Mouse (Mus musculus) natural killer cell, adult 2 months (primary cell): ENCODE data around the gene Ikzf1.
A peak's percentile ranks its signal among the peaks of the same experiment; 100 is the strongest.

Experiments used
- DNase-seq, 2 experiments: peaks; one replicate each; pipeline ENCODE4 v3.0.0; 2022; ENCODE audit warnings: low spot score in 2 of 2

Gene Ikzf1

DNA sequence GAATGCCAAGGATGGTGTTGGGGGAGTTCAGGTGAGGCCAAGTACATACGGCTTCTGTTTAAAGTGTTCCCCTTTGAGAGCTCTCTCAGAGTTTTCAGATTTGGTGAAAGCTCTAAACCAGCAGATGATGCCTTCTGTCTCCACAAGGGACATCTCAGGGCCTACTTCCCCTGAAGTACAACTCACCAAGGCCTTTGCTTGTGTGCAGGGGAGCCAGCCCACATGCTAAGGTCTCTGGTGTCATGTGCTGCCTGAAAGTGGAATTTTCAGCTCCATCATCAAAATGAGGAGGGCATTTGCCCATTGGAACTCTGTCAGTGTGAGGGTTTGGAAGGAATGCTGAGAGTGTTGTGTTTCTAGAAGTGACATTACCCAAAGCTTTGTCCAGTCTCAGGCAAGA, 80.6 kb downstream of the Ikzf1 start:
- DNase-seq: no peak

DNA sequence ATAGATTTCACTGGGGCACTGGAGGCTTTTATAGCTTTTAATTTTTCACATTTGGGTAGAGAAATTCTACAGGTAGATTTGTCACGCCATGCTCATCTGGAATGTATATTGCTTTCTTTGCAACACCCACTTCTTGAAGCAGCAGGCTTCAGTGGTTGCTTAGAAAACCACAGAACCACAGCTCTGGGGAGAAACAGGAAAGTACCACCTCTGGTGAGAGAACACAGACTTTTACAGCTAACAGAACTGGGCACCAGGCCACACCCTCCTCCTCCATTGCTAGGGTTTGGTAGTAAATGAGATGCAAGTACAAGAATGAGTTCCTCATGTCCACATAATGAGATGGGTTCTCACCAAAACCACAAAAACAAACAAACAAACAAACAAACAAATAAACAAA, 81.3 kb downstream of the Ikzf1 start:
- DNase-seq: peak; percentile 85

DNA sequence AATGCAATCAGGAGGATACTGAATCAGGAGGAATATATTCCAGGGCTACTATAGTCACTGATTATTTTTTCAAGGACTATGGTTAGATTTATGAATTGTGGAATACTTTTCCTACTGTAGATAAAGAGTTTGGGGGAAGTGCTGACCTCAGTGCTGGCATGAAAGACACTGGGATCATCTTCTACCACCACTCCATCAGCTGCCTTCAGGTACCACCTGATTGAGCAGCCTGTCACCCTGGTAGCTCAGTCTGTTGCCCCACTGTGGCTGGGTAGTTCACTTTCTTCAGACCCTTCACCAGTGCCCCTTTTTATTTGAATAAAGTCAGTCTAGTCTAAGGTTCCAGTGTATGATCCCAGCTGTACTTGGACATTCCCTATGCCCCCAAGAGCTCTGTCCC, 81.9 kb downstream of the Ikzf1 start:
- no peak for DNase-seq

DNA sequence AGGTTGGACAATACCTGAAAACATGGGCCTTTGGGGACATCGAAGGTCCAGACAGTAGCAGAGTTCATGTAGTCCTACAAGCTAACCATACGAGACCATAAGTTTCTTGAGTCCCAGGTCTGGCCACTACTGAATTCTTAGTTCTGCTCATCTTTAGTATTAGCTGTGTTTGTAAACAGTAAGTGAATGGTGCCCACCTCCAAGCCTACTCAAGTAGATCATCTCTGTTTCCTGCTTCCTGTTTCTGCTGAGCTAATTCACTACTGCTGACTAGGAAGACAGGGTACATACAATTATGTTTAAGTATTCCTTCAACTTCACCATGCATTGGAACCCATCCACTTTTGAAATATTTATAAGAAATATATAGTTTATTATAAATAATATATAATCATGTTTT, 83.3 kb downstream of the Ikzf1 start:
- no peak for DNase-seq

DNA sequence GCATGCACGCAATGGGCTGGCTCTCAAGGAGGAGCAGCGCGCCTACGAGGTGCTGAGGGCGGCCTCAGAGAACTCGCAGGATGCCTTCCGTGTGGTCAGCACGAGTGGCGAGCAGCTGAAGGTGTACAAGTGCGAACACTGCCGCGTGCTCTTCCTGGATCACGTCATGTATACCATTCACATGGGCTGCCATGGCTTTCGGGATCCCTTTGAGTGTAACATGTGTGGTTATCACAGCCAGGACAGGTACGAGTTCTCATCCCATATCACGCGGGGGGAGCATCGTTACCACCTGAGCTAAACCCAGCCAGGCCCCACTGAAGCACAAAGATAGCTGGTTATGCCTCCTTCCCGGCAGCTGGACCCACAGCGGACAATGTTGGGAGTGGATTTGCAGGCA, 84.5 kb downstream of the Ikzf1 start:
- DNase-seq: no peak

DNA sequence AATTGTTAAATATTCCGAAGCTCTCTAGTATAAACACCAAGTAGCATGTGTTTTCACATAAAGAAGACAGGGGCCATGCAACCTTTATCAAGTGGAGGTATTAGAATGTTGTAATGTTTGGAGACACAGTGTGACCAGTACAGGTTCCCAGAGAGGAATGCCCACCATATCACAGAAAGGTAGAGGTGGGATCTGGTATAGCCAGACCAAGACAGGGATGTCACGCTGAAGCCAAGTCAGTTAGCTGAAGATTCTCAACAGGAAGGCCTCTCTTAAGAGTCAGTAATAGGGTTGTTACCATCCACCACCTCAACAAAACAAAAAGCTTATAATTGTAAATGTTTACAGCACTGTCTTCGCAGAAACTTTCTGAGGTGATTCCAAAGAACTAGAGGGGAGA, 85.9 kb downstream of the Ikzf1 start:
- DNase-seq: no peak

DNA sequence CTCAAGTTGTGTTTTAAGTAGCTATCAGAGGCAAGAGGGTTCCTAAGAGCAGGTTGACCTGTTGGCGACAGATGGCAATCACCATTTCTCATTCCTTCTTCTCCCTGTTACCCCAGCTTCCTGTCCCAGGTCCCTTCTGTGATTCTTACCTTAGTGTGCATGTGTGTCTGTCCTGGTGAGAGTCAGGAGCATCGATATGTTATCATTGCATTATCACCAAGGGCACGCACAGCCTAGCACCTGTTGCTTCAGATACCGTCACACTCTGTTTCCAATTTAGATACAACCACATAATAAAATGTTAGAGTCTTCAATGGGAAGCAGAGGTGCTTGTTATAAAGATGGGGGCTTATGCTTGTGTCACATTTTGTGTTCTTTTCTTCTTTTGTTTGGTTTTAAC, 87.4 kb downstream of the Ikzf1 start:
- no peak for DNase-seq

DNA sequence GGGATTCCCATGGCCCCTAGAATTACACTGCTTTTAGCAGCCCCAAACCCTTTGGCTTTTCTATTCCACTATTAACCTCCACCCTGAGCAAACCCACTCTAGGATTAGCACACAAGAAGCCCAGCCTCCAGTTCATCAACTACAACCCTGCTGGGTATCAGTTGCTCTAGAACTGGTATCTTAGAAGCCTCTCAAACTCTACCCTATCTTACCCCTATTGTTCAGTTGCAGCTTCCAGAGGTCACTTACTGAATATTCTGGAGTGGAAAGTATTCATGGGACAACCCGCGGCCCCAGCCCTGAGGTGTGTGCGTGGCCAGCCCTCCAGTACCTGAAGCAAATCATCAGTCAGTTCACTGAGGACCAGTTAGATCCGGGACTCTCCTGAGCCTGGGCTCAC, 89.6 kb downstream of the Ikzf1 start:
- no peak for DNase-seq

DNA sequence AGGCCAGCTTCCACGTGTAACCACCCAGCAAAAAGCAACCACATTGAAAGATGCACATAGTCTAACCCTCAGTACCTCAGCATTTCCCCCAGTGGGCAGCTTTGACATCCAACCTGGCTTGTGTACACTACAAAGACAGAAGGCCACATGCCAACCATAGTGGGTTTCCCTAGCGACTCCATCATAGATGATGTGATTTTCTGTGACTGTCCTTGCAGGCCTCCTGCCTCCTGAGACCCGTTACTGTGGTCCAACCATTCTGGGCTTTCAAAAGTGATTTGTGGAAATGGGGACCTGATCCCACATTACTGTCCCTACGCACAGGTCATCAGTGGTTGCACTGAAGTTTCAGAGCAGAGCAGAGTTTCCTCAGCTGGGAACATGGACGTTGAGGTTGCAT, 90.1 kb downstream of the Ikzf1 start:
- no peak for DNase-seq

DNA sequence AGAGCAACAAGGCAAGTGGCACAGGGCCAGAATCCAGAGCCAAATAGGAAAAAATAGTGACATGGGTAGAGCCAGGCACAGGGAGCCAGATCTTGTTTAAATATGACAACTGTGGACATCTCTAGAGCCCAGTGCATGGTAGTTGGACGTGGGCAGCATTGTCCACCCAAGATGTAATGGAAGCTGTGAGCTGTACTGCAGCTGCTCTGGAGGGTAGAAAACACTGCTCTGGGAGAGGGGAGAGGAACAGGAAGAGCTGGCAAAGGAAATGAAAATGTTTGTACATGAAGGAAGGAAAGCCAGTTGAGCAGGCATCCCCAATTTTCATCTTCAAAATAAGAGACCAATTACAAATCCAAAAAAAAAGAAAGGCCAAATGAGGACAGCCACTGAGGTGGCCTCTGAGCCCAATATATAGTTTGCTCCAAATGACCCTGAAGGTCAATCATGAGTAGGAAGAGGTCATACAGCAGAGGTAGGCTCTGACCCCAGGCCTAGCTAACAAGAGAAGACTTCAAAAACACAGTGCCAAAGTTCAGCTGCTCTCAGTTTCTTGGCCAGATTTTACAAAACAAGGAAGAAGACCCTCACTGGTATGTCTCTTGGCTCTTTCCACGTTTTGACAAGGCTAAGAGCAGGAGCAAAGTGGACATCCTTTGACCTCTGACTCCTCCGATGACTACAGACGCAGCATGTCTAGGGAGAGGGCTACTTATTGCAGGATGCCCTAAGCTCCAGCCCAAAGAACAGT, 91.4 kb downstream of the Ikzf1 start:
- DNase-seq: no peak

DNA sequence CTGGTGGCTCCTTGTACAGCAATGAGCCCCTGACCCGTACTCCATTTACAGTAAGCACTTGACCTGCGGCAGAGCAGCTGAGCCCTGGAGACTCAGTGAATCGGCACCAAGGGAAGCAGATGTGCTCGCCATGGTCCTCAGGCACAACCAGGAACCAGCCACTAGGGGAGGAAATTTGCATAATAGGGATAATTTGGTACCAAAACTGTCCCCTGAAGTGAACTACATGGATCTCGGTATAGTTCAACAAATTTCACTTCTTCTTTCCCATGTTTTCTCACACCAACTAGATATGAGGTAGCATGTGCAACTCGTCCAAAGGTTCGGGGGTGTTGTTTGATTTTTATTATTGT, 92.0 kb downstream of the Ikzf1 start:
- peak in 1 of 2 experiments; percentile 49 for DNase-seq

DNA sequence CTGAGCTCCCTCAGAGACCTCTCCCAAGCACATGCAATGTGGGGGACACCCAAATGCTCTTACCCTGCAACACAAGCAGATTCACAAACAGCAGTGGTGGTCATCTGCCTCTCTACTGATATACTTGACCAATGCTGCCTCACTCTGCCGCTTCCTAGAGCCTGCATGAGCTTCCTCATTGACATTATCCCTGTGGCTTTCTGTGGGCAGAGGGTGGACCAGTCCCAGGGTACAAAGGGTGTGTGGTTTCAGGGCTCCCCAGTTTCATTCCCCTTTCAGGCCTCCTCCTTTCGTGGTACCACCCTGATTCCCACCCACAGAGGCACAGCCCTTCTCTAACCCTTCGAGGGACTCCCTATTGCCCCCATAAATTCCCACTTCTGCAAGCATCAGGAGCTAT, 92.4 kb downstream of the Ikzf1 start:
- no peak for DNase-seq

DNA sequence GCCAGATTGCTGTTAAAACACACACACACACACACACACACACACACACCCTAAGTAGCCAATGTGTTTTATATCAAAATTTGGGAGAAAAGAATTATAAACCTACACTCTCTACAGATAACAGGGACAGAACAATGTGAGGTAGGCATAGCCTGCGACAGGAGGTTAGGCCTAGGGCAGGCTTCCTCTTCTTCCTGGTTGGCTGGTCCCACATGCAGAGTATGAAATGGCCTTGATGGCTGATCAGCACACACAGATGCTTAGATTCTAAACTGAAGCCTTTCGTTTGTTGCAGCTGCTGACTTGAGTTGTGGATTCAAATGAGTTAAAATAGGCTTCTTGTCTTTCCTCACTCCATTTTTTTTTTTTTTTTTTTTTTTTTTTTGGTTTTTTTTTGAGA, 93.0 kb downstream of the Ikzf1 start:
- peak in 1 of 2 experiments; percentile 18 for DNase-seq

DNA sequence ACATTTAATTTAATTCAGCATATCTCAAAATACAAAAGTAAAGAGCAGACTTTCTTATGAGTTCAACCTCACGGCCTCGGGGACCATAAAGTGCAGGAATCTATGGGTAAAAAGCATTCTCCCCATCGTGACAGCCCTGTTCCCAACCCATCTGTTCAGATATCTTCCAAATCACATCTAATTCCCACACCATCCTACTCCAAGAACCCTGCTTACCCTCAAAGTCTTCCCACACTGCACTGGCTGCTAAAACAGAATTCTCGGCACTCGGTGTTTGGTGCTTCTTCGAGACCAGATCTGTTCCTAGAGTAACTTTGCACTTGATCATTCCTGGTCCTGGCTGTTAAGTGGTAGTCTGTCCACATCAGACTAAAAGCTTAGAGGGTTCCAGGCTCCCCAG, 93.5 kb downstream of the Ikzf1 start:
- no peak for DNase-seq

DNA sequence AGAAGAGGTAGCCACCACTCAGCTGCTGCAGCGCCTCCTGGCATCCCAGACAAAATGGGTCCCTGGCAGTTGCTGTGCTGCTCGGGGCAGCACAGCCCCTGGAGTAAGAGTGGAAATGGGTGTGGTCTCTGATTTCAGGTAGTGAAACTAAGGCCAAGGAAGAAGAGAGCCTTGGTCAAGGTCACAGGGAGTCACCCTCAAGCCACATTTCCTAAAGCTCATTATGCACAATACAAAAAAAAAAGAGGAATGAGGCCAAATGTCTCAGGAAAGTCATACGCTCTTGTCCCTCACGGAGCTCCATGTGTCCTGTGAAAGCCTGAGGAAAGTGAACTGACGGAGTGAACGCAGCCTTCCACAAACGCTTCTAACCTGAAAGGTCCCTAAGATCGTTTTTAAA, 96.9 kb downstream of the Ikzf1 start:
- no peak for DNase-seq

DNA sequence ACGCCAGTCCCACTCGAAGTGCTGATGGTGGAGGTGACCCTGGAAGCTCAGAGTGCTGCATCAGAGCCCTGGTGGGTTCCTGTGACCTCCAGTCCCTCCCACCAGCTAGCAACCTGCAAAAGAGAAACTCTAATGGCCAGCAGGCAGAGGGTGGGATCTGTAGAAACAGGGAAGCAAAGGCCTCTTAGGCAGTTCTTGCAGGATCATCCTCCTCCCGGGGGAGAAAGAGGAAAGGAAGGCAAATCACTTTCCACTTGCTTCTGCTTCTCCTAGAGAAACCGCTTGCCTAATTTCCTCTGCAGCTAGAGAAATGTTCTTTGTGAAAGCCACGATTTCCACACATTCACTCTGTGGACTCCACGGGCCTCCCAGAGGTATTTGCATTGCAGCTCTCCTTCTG, 100.7 kb downstream of the Ikzf1 start:
- no peak for DNase-seq

DNA sequence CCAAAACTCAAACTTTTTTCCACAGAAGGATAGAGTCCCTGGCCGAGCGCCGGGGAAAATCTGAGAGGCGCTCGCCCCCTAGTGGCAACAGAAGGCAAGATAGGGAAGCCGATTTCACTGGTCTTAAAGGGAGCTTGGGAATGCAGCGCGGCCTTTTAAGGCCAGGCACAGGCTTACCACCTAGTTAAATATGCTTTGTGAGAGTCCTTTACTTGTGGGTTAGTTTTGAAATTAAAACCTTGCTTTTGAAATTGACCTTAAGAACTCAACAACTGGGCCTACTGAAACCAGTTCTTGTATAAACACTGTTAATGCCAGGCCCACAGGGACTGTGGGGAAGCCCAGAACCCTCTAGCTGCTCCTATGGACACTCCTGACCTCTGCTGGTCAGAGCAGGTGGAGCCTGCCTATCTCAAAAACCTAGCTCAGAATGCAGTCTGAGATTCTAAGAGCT, 103.7 kb downstream of the Ikzf1 start:
- peak; percentile 74 to 81 for DNase-seq

DNA sequence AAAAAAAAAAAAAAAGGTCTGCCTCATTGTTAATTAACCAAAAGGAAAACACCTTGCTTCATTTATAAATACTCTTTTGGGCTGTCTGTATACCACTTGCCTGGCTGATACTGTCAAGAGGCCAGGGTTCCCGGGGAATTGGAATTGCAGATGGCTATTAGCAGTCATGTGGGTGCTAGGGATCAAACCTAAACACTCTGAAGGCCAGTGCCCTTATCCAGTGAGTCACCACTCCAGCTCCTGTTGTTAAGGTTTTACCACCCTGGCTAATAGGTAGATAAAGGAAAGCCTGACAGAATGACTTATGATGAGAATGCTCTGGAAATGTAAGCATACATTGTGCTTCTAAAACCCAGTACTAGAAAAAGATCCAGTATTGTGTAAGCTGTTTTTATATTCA, 109.8 kb downstream of the Ikzf1 start:
- DNase-seq: no peak

DNA sequence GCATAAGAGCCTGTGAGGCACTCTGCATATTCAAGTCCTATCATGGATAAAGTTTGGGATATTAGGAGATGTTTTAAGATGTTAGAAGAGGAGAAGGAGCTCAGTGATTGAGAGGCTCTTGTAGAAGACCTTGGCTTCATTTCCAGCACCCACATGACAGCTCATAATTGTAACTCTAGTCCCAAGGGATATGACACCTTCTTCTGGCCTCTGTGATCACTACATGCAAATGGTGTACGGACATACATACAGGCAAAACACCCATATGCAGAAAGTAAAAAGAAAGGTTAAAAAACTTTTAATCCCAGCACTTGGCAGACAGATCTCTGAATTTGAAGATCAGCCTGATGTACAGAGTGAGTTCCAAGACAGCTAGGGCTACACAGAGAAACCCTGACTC, 113.9 kb downstream of the Ikzf1 start:
- no peak for DNase-seq

DNA sequence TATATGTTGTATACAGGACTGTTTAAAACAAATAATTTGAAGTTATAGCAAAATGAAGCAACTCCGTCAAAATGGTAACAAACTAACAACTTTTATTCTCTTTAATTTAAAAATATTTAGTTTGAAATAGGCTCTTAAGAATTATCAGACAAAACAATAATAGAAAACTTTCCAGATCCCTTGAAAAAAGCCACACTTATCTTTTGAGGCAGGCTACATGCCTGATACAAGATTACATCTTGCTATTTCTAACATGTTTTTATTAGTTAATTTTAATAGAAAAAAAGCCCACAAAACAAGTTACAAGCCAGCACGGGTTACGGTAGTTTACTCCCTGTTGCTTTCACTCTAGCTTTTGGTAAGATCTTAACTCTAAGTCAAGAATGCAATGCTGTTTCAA, 115.5 kb downstream of the Ikzf1 start:
- DNase-seq: no peak

DNA sequence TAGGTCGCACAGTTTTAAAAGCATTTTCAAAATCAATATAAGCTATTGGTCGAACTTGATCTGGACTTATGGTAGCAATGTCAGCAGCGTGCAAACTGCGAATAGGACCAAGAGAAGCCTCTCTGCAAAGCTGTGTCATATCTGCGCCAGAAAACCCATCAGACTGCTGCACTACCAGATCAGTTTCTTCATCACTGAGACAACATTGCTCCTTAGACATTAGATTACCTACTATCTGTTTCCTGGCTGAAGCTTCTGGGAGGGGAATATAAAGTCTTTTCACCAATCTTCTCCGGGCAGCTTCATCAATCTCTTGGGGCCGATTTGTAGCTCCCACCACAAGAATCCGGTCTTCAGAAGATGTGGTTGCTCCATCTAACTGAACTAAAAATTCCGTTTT, 116.3 kb downstream of the Ikzf1 start:
- DNase-seq: no peak

DNA sequence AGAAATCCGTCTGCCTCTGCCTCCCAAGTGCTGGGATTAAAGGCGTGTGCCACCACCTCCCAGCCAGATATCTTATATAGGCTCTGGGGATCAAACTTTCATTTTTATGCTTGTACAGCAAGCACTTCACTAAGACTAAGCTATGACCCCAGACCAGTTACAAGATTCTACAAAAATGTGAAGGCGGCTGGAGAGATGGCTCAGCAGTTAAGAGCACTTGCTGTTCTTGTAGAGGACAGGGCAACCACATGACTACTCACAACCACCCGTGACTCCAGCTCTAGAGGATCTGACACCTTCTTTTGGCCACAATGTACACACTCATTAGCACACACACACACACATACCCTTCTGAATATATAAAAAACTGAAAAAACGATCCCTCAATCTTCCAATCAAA, 119.6 kb downstream of the Ikzf1 start:
- DNase-seq: no peak

DNA sequence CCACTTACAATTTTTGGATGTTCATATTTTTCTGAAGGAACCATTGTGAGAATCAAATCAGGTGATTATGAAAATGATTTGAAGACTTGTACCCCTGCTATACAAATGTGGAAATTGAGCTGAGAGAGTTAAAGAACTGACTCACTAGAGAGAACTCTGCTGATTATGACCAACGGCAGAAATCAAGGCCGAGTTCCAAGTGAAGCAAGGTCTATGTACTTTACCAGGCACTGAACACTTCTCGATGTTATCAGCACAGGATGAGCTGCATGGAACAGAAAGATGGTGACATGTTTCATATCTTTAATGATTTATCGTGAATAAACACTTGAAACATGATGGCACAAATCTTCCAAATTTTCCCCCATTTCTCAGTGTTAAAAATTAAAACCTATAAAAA, 121.1 kb downstream of the Ikzf1 start:
- DNase-seq: no peak

DNA sequence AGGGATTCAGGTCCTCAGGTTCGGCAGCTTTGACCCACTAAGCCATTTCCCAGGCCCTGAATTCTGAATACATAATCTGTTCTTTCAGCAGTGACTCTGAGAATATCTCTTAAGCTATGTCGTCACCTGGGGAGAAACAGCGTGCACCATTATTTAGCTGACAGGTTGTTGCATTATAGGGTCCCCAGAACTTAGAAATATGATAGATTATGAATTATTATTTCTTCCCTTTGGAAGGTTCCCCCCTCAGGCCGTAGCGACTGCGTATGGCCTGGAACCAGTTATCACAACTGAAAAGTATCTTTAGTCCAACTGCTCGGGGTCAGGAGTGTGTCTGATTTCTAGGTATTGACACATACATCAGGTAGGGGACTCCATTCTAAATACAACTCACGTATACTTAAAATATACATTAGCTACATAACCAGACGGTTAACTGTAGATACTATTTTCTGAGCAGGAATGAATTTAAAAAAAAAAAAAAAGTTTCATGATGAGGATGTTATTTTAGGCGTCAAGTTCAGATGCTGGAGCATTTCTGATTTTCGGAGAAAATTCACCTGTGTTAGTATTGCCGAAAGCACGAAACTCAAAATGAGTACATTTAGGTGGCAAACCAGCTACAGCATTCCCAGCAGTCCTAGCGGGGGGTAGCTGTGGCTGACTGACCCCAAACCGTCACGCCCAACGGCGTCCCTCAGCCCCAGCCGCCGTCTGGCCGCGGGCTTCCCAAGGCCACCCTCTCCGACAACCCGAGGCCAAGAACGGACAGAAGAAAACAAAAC, 123.4 kb downstream of the Ikzf1 start:
- no peak for DNase-seq
